Mouse (Mus musculus): ENCODE results near the gene Shisa3. TPM values are rescaled to one million over a fixed set of nuclear protein-coding genes. Genes with fewer than 3 reads are reported as not detected.

The Shisa3 gene
- polyA plus RNA-seq (2014; fragmentation: Nextera tagmentation; extraction: Ambion mirVana): 1.4 and 2.4 TPM in 2 replicates

GRCm38 (mm10) chr5:67607804-67608673, at the start of gene Shisa3:
Gene Shisa3 (plus strand): TSS chr5:67607882.
- Histone ChIP-seq H3K27me3 (ENCODE audit: control insufficient read depth, insufficient read depth, low read length) (peaks cover 63% of the 10 kb centered on the region), H3K4me1 (replicated peaks; ENCODE audit: control insufficient read depth, insufficient read depth, low read length) (peaks cover 23% of the 10 kb centered on the region), H3K9ac (peak within 1 kb of the TSS; percentile 47), H3K9me3 (ENCODE audit: control insufficient read depth, low read length) (no peaks in the 10 kb centered on the region), H3K27ac (no peak within 1 kb of the TSS), H3K36me3 (replicated peaks; ENCODE audit: control insufficient read depth, insufficient read depth) (no peaks in the 10 kb centered on the region), H3K4me2 (replicated peaks) (peak within 1 kb of the TSS; percentile 91), H3K4me3 (replicated peaks; ENCODE audit: low read length) (peak within 1 kb of the TSS; percentile 42)
- no peak for DNase-seq (ENCODE audit: low spot score)
- ATAC-seq (ENCODE audit: low FRiP score): peak; percentile 66
- WGBS: under 1% methylated on average over 84 of the region's 86 CpGs

DNA sequence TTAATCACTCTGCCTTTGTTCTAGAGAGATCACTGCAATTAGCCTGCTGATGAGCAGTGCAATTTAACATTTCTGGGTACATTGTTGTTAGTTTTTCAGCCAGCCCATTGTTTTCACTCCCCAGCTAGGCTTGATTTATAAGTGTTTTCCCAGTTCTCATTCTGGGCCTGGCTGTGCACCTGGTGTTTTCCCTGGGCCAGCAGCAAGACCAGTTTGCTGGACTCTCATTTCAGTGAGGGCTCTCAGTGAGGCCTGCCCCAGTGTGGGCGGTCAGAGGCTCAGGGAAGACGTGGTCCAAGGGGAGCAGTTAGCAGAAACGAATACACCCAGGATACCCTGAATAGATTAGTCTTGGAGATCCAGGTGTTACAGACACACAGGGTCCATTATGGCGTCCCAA, 49.0 kb upstream of the Shisa3 start:
- WGBS: 76% methylated on average over 4 of the region's 4 CpGs
- H3K4me1 ChIP-seq (replicated peaks; ENCODE audit: control insufficient read depth, insufficient read depth, low read length): no peaks in the 10 kb centered on the region
- no peak overlapping the region for H3K9ac ChIP-seq
- DNase-seq (ENCODE audit: low spot score) (no peak), ATAC-seq (ENCODE audit: low FRiP score) (no peak)
- H3K9me3 ChIP-seq (ENCODE audit: control insufficient read depth, low read length): no peaks in the 10 kb centered on the region
- H3K4me3 ChIP-seq (replicated peaks; ENCODE audit: low read length): no peak overlapping the region
- no peak overlapping the region for H3K4me2 ChIP-seq (replicated peaks)
- no peaks in the 10 kb centered on the region for H3K27me3 ChIP-seq (ENCODE audit: control insufficient read depth, insufficient read depth, low read length)
- no peaks in the 10 kb centered on the region for H3K36me3 ChIP-seq (replicated peaks; ENCODE audit: control insufficient read depth, insufficient read depth)
- H3K27ac ChIP-seq: no peak overlapping the region

DNA sequence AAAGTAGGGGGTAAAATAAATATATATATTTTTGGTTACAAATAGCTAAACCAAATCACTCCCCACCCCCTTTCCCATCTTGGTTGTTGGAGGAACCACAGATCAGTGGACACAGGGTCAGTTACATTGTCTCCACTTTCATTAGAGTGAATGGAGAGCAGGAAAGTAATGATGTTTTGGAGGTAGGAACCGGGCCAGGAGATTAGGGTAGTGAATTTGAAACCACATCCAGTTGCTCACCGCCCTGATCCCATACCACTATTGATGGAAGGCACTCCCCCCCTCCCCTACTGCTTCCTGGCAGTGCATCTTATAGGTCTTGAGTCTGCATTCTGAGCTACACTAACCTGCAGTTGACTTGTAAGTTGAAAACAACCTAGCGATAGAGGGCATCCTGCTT, 48.6 kb upstream of the Shisa3 start:
- no peak for ATAC-seq (ENCODE audit: low FRiP score)
- WGBS: 87% methylated on average over 3 of the region's 3 CpGs
- H3K9ac ChIP-seq: no peak overlapping the region
- no peak overlapping the region for H3K4me3 ChIP-seq (replicated peaks; ENCODE audit: low read length)
- H3K9me3 ChIP-seq (ENCODE audit: control insufficient read depth, low read length): no peaks in the 10 kb centered on the region
- no peaks in the 10 kb centered on the region for H3K36me3 ChIP-seq (replicated peaks; ENCODE audit: control insufficient read depth, insufficient read depth)
- DNase-seq (ENCODE audit: low spot score): no peak
- H3K27ac ChIP-seq: no peak overlapping the region
- no peak overlapping the region for H3K4me2 ChIP-seq (replicated peaks)
- no peaks in the 10 kb centered on the region for H3K27me3 ChIP-seq (ENCODE audit: control insufficient read depth, insufficient read depth, low read length)
- no peaks in the 10 kb centered on the region for H3K4me1 ChIP-seq (replicated peaks; ENCODE audit: control insufficient read depth, insufficient read depth, low read length)

- 70% methylated on average over 6 of the region's 6 CpGs for WGBS
- no peak overlapping the region for H3K4me3 ChIP-seq (replicated peaks; ENCODE audit: low read length)
- DNase-seq (ENCODE audit: low spot score): no peak
- no peaks in the 10 kb centered on the region for H3K4me1 ChIP-seq (replicated peaks; ENCODE audit: control insufficient read depth, insufficient read depth, low read length)
- H3K9me3 ChIP-seq (ENCODE audit: control insufficient read depth, low read length): no peaks in the 10 kb centered on the region
- H3K9ac ChIP-seq: no peak overlapping the region
- H3K36me3 ChIP-seq (replicated peaks; ENCODE audit: control insufficient read depth, insufficient read depth): no peaks in the 10 kb centered on the region
- no peak overlapping the region for H3K27ac ChIP-seq
- no peaks in the 10 kb centered on the region for H3K27me3 ChIP-seq (ENCODE audit: control insufficient read depth, insufficient read depth, low read length)
- H3K4me2 ChIP-seq (replicated peaks): no peak overlapping the region
- ATAC-seq (ENCODE audit: low FRiP score): no peak
Observed at GRCm38 (mm10) chr5:67572552-67573155, 35.0 kb upstream of the Shisa3 start.

- no peak for DNase-seq (ENCODE audit: low spot score)
- Histone ChIP-seq H3K9ac (no peak overlapping the region), H3K9me3 (ENCODE audit: control insufficient read depth, low read length) (no peaks in the 10 kb centered on the region), H3K4me3 (replicated peaks; ENCODE audit: low read length) (no peak overlapping the region), H3K4me2 (replicated peaks) (no peak overlapping the region), H3K36me3 (replicated peaks; ENCODE audit: control insufficient read depth, insufficient read depth) (no peaks in the 10 kb centered on the region), H3K27me3 (ENCODE audit: control insufficient read depth, insufficient read depth, low read length) (no peaks in the 10 kb centered on the region), H3K4me1 (replicated peaks; ENCODE audit: control insufficient read depth, insufficient read depth, low read length) (no peaks in the 10 kb centered on the region), H3K27ac (no peak overlapping the region)
- ATAC-seq (ENCODE audit: low FRiP score): no peak
- WGBS: 89% methylated on average over 9 of the region's 9 CpGs
Observed at GRCm38 (mm10) chr5:67574039-67574438, 33.6 kb upstream of the Shisa3 start.

DNA sequence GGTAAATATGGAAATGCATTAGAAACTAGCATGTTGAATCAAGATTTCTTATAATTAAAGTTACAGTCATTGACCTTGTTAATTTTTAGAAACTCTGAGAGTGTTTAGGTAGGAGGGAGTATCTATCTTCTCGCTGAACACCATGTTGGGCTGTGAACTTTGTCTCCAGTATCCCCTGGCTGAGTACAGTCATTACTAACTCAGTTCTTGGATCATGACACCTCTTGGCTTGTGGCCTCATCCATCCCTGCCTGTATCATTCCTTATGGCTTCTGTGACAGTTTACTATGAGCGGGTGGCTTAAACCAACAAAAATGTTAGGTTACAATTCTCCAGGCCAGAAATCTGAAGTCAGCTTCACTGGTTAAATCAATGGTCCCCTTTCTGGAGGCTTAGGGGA, 32.0 kb upstream of the Shisa3 start:
- 96% methylated on average over 2 of the region's 2 CpGs for WGBS
- no peak for DNase-seq (ENCODE audit: low spot score)
- H3K36me3 ChIP-seq (replicated peaks; ENCODE audit: control insufficient read depth, insufficient read depth): no peaks in the 10 kb centered on the region
- H3K4me2 ChIP-seq (replicated peaks): no peak overlapping the region
- no peaks in the 10 kb centered on the region for H3K27me3 ChIP-seq (ENCODE audit: control insufficient read depth, insufficient read depth, low read length)
- no peak overlapping the region for H3K9ac ChIP-seq
- H3K9me3 ChIP-seq (ENCODE audit: control insufficient read depth, low read length): no peaks in the 10 kb centered on the region
- H3K4me3 ChIP-seq (replicated peaks; ENCODE audit: low read length): no peak overlapping the region
- H3K4me1 ChIP-seq (replicated peaks; ENCODE audit: control insufficient read depth, insufficient read depth, low read length): no peaks in the 10 kb centered on the region
- no peak for ATAC-seq (ENCODE audit: low FRiP score)
- no peak overlapping the region for H3K27ac ChIP-seq

DNA sequence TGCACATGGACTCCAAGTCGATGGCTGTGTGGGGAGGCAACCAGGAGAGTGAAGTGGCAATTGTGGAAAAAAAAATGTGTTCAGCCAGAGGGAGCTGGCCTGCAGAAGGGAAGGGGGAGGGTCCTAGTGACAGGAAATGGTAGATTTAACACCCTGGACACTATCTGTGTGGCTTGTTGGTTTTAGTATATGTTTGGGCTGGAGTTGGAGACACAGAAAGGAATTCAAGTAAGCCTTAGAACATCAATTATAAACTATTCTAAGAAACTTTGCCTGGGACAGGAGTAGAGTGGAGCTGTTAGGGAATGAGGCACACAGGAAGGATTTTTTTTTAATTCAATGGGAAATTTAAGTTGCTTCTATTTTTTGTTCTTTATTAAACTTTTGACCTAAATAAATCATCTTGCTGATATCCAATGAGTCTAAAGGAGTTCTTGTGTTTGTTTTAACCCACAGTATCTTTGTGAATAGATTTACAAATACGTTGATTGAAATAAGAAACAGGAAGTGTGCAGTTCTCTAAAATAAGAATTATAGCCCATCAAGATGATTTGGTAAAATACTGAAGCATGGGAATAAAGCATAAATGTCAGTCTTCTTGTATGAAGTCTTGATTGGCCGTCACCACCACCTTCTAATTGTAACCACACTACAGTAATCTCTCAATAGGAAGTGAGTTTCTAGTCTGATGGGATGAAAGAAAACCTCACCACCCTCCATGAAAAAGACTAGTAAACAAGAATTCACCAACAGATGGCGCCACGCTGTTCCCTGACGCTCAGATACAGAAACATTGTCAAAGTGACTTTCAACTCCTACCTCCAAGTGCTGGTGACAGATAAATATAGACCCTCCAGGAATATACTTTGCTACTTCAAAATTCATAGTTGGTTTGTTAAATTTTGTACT, 27.7 kb upstream of the Shisa3 start:
- Histone ChIP-seq H3K36me3 (replicated peaks; ENCODE audit: control insufficient read depth, insufficient read depth) (no peaks in the 10 kb centered on the region), H3K9ac (no peak overlapping the region), H3K27ac (no peak overlapping the region), H3K4me3 (replicated peaks; ENCODE audit: low read length) (no peak overlapping the region), H3K4me1 (replicated peaks; ENCODE audit: control insufficient read depth, insufficient read depth, low read length) (no peaks in the 10 kb centered on the region), H3K27me3 (ENCODE audit: control insufficient read depth, insufficient read depth, low read length) (no peaks in the 10 kb centered on the region), H3K9me3 (ENCODE audit: control insufficient read depth, low read length) (no peaks in the 10 kb centered on the region), H3K4me2 (replicated peaks) (no peak overlapping the region)
- ATAC-seq (ENCODE audit: low FRiP score): no peak
- 50% methylated on average over 6 of the region's 6 CpGs for WGBS
- DNase-seq (ENCODE audit: low spot score): no peak

DNA sequence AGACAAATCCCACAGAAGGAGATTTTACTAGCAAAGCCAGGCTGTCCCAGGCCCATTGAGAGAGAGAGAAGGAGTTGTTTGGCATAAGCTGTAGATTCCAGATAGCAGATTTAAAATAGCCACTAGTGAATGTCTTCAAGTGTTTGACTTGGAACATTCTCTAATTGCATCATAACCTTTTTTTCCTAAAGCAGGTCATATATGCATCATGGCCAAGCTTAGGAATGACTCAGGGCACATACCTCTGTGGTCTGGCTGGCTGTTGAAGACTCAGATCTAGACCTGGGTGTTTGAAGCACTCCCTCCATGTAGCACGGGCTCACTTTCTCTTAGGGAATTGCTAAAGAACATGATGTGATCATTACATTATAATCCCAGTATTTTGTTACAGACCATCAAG, 12.6 kb upstream of the Shisa3 start:
- Histone ChIP-seq H3K27me3 (ENCODE audit: control insufficient read depth, insufficient read depth, low read length) (0 out of 2 replicates have a peak, but pooled peaks cover 3% of the 10 kb centered on the region), H3K4me2 (replicated peaks) (no peak overlapping the region), H3K36me3 (replicated peaks; ENCODE audit: control insufficient read depth, insufficient read depth) (no peaks in the 10 kb centered on the region), H3K4me3 (replicated peaks; ENCODE audit: low read length) (no peak overlapping the region), H3K27ac (no peak overlapping the region), H3K9me3 (ENCODE audit: control insufficient read depth, low read length) (no peaks in the 10 kb centered on the region), H3K9ac (no peak overlapping the region), H3K4me1 (replicated peaks; ENCODE audit: control insufficient read depth, insufficient read depth, low read length) (no peaks in the 10 kb centered on the region)
- DNase-seq (ENCODE audit: low spot score): no peak
- no peak for ATAC-seq (ENCODE audit: low FRiP score)
- 86% methylated on average over 1 of the region's 1 CpGs for WGBS

DNA sequence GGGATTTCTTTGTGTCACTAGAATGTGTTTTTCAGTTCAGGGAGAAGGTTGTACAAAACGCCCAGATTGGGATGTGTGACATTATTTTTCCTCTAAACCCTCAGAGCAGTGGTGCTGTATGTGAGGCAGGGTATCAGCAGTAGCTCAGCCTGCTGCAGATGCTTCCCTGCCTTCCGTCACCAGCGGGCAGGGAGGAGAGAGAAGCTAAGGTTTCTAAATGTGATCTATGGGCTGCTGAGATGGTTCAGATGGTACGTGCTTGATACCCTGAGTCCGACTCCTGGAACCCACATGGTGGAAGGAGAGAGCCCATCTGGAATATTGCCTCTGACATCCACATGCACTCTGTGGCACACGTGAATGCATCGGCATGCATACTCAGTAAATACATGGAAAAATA, 12.1 kb upstream of the Shisa3 start:
- no peaks in the 10 kb centered on the region for H3K36me3 ChIP-seq (replicated peaks; ENCODE audit: control insufficient read depth, insufficient read depth)
- 77% methylated on average over 7 of the region's 7 CpGs for WGBS

More for the DNA sequence above, 12.1 kb upstream of the Shisa3 start:
- ATAC-seq (ENCODE audit: low FRiP score) (no peak), DNase-seq (ENCODE audit: low spot score) (no peak)
- H3K9me3 ChIP-seq (ENCODE audit: control insufficient read depth, low read length): no peaks in the 10 kb centered on the region
- H3K4me2 ChIP-seq (replicated peaks): no peak overlapping the region
- H3K27ac ChIP-seq: no peak overlapping the region
- no peak overlapping the region for H3K4me3 ChIP-seq (replicated peaks; ENCODE audit: low read length)
- no peaks in the 10 kb centered on the region for H3K4me1 ChIP-seq (replicated peaks; ENCODE audit: control insufficient read depth, insufficient read depth, low read length)
- 0 out of 2 replicates have a peak, but pooled peaks cover 3% of the 10 kb centered on the region for H3K27me3 ChIP-seq (ENCODE audit: control insufficient read depth, insufficient read depth, low read length)
- H3K9ac ChIP-seq: no peak overlapping the region

All from hindbrain, embryonic 14.5 days (tissue).